In the genomic region with DNA sequence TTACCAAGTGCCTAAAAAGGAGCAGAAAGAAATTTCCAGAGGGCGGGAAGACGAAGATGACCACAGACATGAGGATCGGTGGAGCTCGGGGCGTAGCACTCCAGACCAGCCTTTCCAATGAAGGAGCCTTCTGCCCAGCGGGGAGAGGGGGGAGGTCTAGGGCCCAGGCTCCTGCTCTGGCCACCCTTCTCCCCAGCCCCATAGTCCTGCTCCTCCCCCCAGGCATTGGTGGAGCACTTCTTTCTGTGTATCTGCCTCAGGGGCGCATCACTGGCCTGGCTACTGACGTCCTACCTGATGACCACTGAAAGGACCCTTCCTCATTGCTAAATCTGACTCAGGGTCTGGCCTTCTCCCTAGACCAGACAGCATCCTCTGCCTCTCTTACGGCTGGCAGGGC, we compare ENCODE assay signal across 35 mouse cellular contexts. TPM values are rescaled to one million over a fixed set of nuclear protein-coding genes. Genes with fewer than 3 reads are reported as not detected.
"Had no signal": no experiment of that assay in that cellular context is flagged by ENCODE, and none has a peak within 500 bp of the region (broad histone marks: within the 10 kb centered on the region; RNA-seq: fewer than 3 reads in every experiment).

No protein-coding gene starts in this region.

- H3K27me3 ChIP-seq: hindbrain, embryonic 15.5 days; intestine, embryonic 15.5 days had no signal

- DNase-seq: heart, postnatal 10 days; heart, postnatal 14 days; heart, postnatal 36 days; heart, postnatal 4 days; kidney, adult 11 months; kidney, adult 2 months; kidney, adult 8-10 months; kidney, adult 9 months; kidney, postnatal 10 days; kidney, postnatal 14 days; kidney, postnatal 25 days; kidney, postnatal 36 days; kidney, postnatal 4 days; layer of hippocampus, adult 9-11 months; layer of hippocampus, postnatal 36 days had no signal

- H3K4me1 ChIP-seq: heart, embryonic 10.5 days; heart, embryonic 13.5 days; hindbrain, embryonic 15.5 days; intestine, embryonic 15.5 days had no signal

- H3K9ac ChIP-seq: heart, embryonic 12.5 days; heart, embryonic 13.5 days; heart, embryonic 15.5 days; hindbrain, embryonic 12.5 days; hindbrain, embryonic 13.5 days; hindbrain, embryonic 14.5 days; hindbrain, embryonic 15.5 days; intestine, embryonic 15.5 days; kidney, embryonic 15.5 days had no signal

- H3K27ac ChIP-seq: heart, embryonic 10.5 days; heart, embryonic 13.5 days; heart, embryonic 15.5 days; hindbrain, embryonic 12.5 days; hindbrain, embryonic 13.5 days; hindbrain, embryonic 14.5 days; hindbrain, embryonic 15.5 days; hindbrain, postnatal 0 days; intestine, embryonic 15.5 days; kidney, embryonic 15.5 days; kidney, postnatal 0 days; layer of hippocampus, adult 2 months; left cerebral cortex, adult 2 months had no signal

- ATAC-seq: hindbrain, embryonic 16.5 days; hindbrain, postnatal 0 days; inflammation-experienced regulatory T-cells, adult 6 months; intestine, embryonic 15.5 days; intestine, embryonic 16.5 days; intestine, postnatal 0 days had no signal

- H3K9me3 ChIP-seq: heart, embryonic 10.5 days; heart, embryonic 12.5 days; heart, embryonic 13.5 days; heart, embryonic 15.5 days; hindbrain, embryonic 10.5 days; hindbrain, embryonic 12.5 days; hindbrain, embryonic 13.5 days; hindbrain, embryonic 15.5 days; intestine, embryonic 15.5 days; kidney, embryonic 15.5 days had no signal

- H3K4me2 ChIP-seq: heart, embryonic 11.5 days; heart, embryonic 12.5 days; heart, embryonic 13.5 days; heart, embryonic 15.5 days; hindbrain, embryonic 12.5 days; hindbrain, embryonic 13.5 days; hindbrain, embryonic 14.5 days; hindbrain, embryonic 15.5 days; intestine, embryonic 15.5 days; kidney, embryonic 15.5 days had no signal

- H3K4me3 ChIP-seq: heart, embryonic 10.5 days; heart, embryonic 12.5 days; heart, embryonic 13.5 days; heart, embryonic 15.5 days; hindbrain, embryonic 10.5 days; hindbrain, embryonic 12.5 days; hindbrain, embryonic 13.5 days; hindbrain, embryonic 15.5 days; intestine, embryonic 15.5 days; kidney, embryonic 15.5 days; layer of hippocampus, adult 2 months; left cerebral cortex, adult 2 months had no signal

- H3K36me3 ChIP-seq: heart, embryonic 10.5 days; heart, embryonic 12.5 days; heart, embryonic 13.5 days; heart, embryonic 15.5 days; hindbrain, embryonic 10.5 days; hindbrain, embryonic 12.5 days; hindbrain, embryonic 13.5 days; hindbrain, embryonic 15.5 days; intestine, embryonic 15.5 days; kidney, embryonic 15.5 days had no signal

RNA-seq across cellular contexts. Expression of a gene that starts 35.1 kb away (rescaled TPM):
- polyA plus RNA-seq: heart, embryonic 11.5 days; heart, embryonic 13.5 days; heart, embryonic 15.5 days; hindbrain, embryonic 14.5 days; hindbrain, embryonic 15.5 days; hindbrain, embryonic 16.5 days; inflammation-experienced regulatory T-cells, adult 6 months had no signal

RNA-seq across cellular contexts. Expression of a gene that starts 37.4 kb away (rescaled TPM):
- polyA plus RNA-seq: inflammation-experienced regulatory T-cells, adult 6 months had no signal
